Mouse (Mus musculus): Measurements from ENCODE around the gene Eif4ebp2. TPM values are rescaled to one million over a fixed set of nuclear protein-coding genes. Genes with fewer than 3 reads are reported as not detected.

The Eif4ebp2 gene
- polyA plus RNA-seq, 1 experiment, result 97.1 TPM

- no peak for TF ChIP-seq GATA1 (IDR thresholded peaks at IDR 0.05; ENCODE audit: low read length)
Measured at GRCm38 (mm10) chr10:61440202-61440800, 12.2 kb downstream of the Eif4ebp2 start.

- no peak for TF ChIP-seq GATA1 (IDR thresholded peaks at IDR 0.05; ENCODE audit: low read length)
Measured at GRCm38 (mm10) chr10:61431375-61431774, 21.1 kb downstream of the Eif4ebp2 start.

- TF ChIP-seq GATA1 (IDR thresholded peaks at IDR 0.05; ENCODE audit: low read length), result no peak
Measured at GRCm38 (mm10) chr10:61429043-61429442, 23.4 kb downstream of the Eif4ebp2 start.

- no peak for TF ChIP-seq GATA1 (IDR thresholded peaks at IDR 0.05; ENCODE audit: low read length)
Measured at GRCm38 (mm10) chr10:61428416-61428815, 24.0 kb downstream of the Eif4ebp2 start.

- TF ChIP-seq GATA1 (IDR thresholded peaks at IDR 0.05; ENCODE audit: low read length), result no peak
Measured at GRCm38 (mm10) chr10:61427951-61428350, 24.5 kb downstream of the Eif4ebp2 start.

- TF ChIP-seq GATA1 (IDR thresholded peaks at IDR 0.05; ENCODE audit: low read length), result no peak
Measured at GRCm38 (mm10) chr10:61426251-61426757, 26.2 kb downstream of the Eif4ebp2 start.

GRCm38 (mm10) chr10:61425047-61425446, 27.4 kb downstream of the Eif4ebp2 start:
- TF ChIP-seq GATA1 (IDR thresholded peaks at IDR 0.05; ENCODE audit: low read length), result no peak

- TF ChIP-seq GATA1 (IDR thresholded peaks at IDR 0.05; ENCODE audit: low read length), result no peak
Measured at GRCm38 (mm10) chr10:61424500-61424899, 28.0 kb downstream of the Eif4ebp2 start.

- no peak for TF ChIP-seq GATA1 (IDR thresholded peaks at IDR 0.05; ENCODE audit: low read length)
Measured at GRCm38 (mm10) chr10:61423289-61423688, 29.2 kb downstream of the Eif4ebp2 start.

- TF ChIP-seq GATA1 (IDR thresholded peaks at IDR 0.05; ENCODE audit: low read length), result no peak
Measured at GRCm38 (mm10) chr10:61422861-61423260, 29.6 kb downstream of the Eif4ebp2 start.

- TF ChIP-seq GATA1 (IDR thresholded peaks at IDR 0.05; ENCODE audit: low read length), result no peak
Measured at GRCm38 (mm10) chr10:61420011-61420410, 32.5 kb downstream of the Eif4ebp2 start.

GRCm38 (mm10) chr10:61419146-61419545, 33.3 kb downstream of the Eif4ebp2 start:
- TF ChIP-seq GATA1 (IDR thresholded peaks at IDR 0.05; ENCODE audit: low read length), result no peak

- no peak for TF ChIP-seq GATA1 (IDR thresholded peaks at IDR 0.05; ENCODE audit: low read length)
Measured at GRCm38 (mm10) chr10:61418131-61418900, 34.1 kb downstream of the Eif4ebp2 start.

- no peak for TF ChIP-seq GATA1 (IDR thresholded peaks at IDR 0.05; ENCODE audit: low read length)
Measured at GRCm38 (mm10) chr10:61417672-61418071, 34.8 kb downstream of the Eif4ebp2 start, which contains the start of gene Nodal. Gene Nodal, plus strand, starts transcription at chr10:61417972.

GRCm38 (mm10) chr10:61417046-61417445, 35.4 kb downstream of the Eif4ebp2 start:
- no peak for TF ChIP-seq GATA1 (IDR thresholded peaks at IDR 0.05; ENCODE audit: low read length)

- no peak for TF ChIP-seq GATA1 (IDR thresholded peaks at IDR 0.05; ENCODE audit: low read length)
Measured at GRCm38 (mm10) chr10:61416561-61416960, 35.9 kb downstream of the Eif4ebp2 start.

GRCm38 (mm10) chr10:61415890-61416289, 36.6 kb downstream of the Eif4ebp2 start:
- no peak for TF ChIP-seq GATA1 (IDR thresholded peaks at IDR 0.05; ENCODE audit: low read length)
